Mouse (Mus musculus) hindbrain, postnatal 0 days (tissue): Measurements from ENCODE around the gene Fzd2. TPM values are rescaled to one million over a fixed set of nuclear protein-coding genes. Genes with fewer than 3 reads are reported as not detected.
A peak's percentile ranks its signal among the peaks of the same experiment; 100 is the strongest.
"Not testable (repeated sequence)": the region's sequence is repeated elsewhere in the genome, so short reads cannot be mapped to it uniquely, and the experiment has no call there.

Experiments used
- ATAC-seq: fragments of 200-750 bp; cut with Nextera tagmentation; 2 replicates; pipeline ENCODE4 v1.8.0; 2017; ENCODE audit warnings: mild to moderate bottlenecking, moderate TSS enrichment, moderate library complexity
- DNase-seq: peaks from one replicate; pipeline ENCODE4 v3.0.0-alpha.2; 2015; ENCODE audit warnings: low spot score
- H3K27ac ChIP-seq: fragments of 300-500 bp; sonication (generic); 2 replicates; pipeline ENCODE4 v1.5.1; 2014; ENCODE audit warnings: mild to moderate bottlenecking
- H3K27me3 ChIP-seq: fragments of 300-500 bp; sonication (generic); 2 replicates; pipeline ENCODE4 v1.6.1; 2014; ENCODE audit warnings: low read length, mixed read lengths; ENCODE audit not compliant: insufficient read depth
- H3K36me3 ChIP-seq: fragments of 300-500 bp; sonication (generic); 2 replicates; pipeline ENCODE4 v1.6.1; 2014; ENCODE audit warnings: low read length, mixed read lengths; ENCODE audit not compliant: insufficient read depth
- H3K4me1 ChIP-seq: fragments of 300-500 bp; sonication (generic); 2 replicates; pipeline ENCODE4 v1.6.1; 2014; ENCODE audit warnings: antibody characterized with exemption, low read length, mixed read lengths; ENCODE audit not compliant: insufficient read depth
- H3K4me2 ChIP-seq: fragments of 300-500 bp; sonication (generic); 2 replicates; pipeline ENCODE4 v1.6.1; 2014; ENCODE audit warnings: low read depth, mild to moderate bottlenecking, low read length, moderate library complexity, mixed read lengths
- H3K4me3 ChIP-seq: fragments of 300-500 bp; sonication (generic); 2 replicates; pipeline ENCODE4 v1.5.1; 2014; ENCODE audit warnings: low read length
- H3K9ac ChIP-seq: fragments of 300-500 bp; sonication (generic); replicated peaks from 2 replicates; pipeline ENCODE4 v1.6.1; 2014; ENCODE audit warnings: mild to moderate bottlenecking, low read length, moderate library complexity, mixed read lengths
- H3K9me3 ChIP-seq: fragments of 300-500 bp; sonication (generic); 2 replicates; pipeline ENCODE4 v1.6.1; 2016; ENCODE audit warnings: low read length, mixed read lengths
- CTCF ChIP-seq: IDR thresholded peaks from 2 replicates; pipeline ENCODE4 v1.5.1; 2016; ENCODE audit warnings: antibody characterized with exemption, control low read depth, low read depth
- WGBS: fragments of 180-500 bp; shearing (Covaris S2); extraction: QIAGEN DNeasy Blood & Tissue Kit; methylation state at CpG from one replicate; pipeline ENCODE4 v1.1.7; 2014; 5-methylcytosine and 5-hydroxymethylcytosine counted together
- polyA plus RNA-seq: library from polyadenylated mRNA; unstranded; fragments of >200 nt; fragmentation: Nextera tagmentation; extraction: Ambion mirVana; gene quantifications from 2 replicates; pipeline ENCODE4 v1.2.1, GENCODE M21; 2015
- total RNA-seq: library from RNA; depleted of rRNA; stranded (reverse); fragments of >200 nt; gene quantifications from 2 replicates; pipeline ENCODE4 v1.2.3, GENCODE M21; 2014

Gene Fzd2
- total and polyA plus RNA-seq, 2 experiments from 2014 or later = 6.0 to 31.7 TPM

DNA sequence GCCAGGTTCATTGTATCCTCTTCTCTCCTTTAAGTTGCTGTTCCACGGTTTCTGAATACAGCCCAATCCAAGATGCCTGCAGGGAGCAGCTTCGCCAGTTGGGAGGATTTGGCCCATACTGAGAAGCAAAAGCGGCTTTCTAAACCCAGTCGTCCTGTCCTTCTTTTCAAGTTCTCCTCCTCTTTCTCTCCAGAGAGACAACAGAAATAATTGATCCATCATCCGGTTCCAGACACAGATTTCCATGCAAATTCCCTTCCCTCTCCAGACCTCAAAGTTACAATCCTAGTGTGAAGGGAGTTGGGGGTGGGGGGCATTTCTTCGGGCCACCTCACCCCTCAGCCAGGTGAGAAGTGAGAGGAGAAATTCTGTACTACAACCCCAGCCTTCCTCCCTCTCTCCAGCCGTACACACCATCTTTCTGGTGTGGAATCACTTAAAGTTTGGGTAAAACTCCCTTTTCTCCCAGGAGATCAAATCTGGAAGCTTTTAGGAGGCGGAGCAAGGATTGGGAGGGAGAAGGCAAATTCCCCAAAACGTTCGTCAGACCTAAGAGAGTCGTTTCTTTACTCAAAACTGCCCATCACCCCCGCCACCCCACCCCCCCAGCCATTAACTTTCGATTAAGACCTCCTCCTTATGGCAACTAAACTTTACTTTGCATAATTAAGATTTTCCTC lies 1.2 kb upstream of the Fzd2 start:
- no peak for TF ChIP-seq CTCF
- 1% methylated on average over 13 of the region's 13 CpGs for WGBS
- peak; percentile 52 for DNase-seq

DNA sequence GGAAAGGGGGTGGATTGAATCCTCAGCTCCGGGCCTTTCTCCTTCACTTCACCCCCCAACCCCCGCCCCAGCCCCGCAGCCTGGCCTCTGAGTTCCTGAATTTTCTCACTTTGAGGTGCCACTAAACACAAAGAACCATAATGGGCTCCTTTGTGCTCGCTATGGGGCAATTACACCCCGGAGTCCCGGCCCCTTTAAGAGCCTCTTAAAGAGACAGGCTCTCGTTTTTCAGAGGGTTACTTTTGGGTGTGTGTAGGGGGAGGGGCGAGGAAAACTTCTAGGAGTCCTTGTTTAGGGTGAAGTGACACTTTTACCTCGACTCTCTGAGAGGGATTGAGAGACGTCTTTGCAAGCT lies 723 bp upstream of the Fzd2 start:
- no peaks in the 10 kb centered on the region for H3K27me3 ChIP-seq
- H3K36me3 ChIP-seq = no peaks in the 10 kb centered on the region
- H3K4me3 ChIP-seq = peak overlapping the region; percentile 78
- ATAC-seq (no peak), DNase-seq (peak; percentile 67)
- H3K9me3 ChIP-seq = no peaks in the 10 kb centered on the region
- H3K4me2 ChIP-seq = peak overlapping the region; percentile 77
- peak overlapping the region; percentile 82 for H3K27ac ChIP-seq
- H3K9ac ChIP-seq = peak overlapping the region; percentile 39
- peaks cover 3% of the 10 kb centered on the region; the same call in 1 of the 2 replicates for H3K4me1 ChIP-seq
- no peak for TF ChIP-seq CTCF
- WGBS = under 1% methylated on average over 10 of the region's 10 CpGs

More for the DNA sequence above, 1.2 kb upstream of the Fzd2 start:
- H3K27ac ChIP-seq = peak overlapping the region; percentile 82
- H3K4me2 ChIP-seq = peak overlapping the region; percentile 77
- ATAC-seq = no peak
- no peaks in the 10 kb centered on the region for H3K9me3 ChIP-seq
- H3K4me3 ChIP-seq = peak overlapping the region; percentile 78
- H3K36me3 ChIP-seq = no peaks in the 10 kb centered on the region
- peak overlapping the region; percentile 39 for H3K9ac ChIP-seq
- H3K4me1 ChIP-seq = peaks cover 3% of the 10 kb centered on the region; the same call in 1 of the 2 replicates
- no peaks in the 10 kb centered on the region for H3K27me3 ChIP-seq

DNA sequence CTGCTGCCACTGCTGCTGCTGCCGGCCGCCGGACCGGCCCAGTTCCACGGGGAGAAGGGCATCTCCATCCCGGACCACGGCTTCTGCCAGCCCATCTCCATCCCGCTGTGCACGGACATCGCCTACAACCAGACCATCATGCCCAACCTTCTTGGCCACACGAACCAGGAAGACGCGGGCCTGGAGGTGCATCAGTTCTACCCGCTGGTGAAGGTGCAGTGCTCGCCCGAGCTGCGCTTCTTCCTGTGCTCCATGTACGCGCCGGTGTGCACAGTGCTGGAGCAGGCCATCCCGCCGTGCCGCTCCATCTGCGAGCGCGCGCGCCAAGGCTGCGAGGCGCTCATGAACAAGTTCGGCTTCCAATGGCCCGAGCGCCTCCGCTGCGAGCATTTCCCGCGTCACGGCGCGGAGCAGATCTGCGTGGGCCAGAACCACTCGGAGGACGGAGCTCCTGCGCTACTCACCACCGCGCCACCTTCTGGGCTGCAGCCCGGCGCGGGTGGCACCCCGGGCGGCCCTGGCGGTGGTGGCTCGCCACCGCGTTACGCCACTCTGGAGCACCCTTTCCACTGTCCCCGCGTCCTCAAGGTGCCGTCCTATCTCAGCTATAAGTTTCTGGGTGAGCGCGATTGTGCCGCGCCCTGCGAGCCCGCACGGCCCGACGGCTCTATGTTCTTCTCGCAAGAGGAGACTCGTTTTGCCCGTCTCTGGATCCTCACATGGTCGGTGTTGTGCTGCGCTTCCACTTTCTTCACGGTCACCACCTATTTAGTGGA lies 769 bp downstream of the Fzd2 start:
- WGBS = under 1% methylated on average over 74 of the region's 74 CpGs
- H3K4me2 ChIP-seq = peak overlapping the region; percentile 77
- peak overlapping the region; percentile 82 for H3K27ac ChIP-seq

DNA sequence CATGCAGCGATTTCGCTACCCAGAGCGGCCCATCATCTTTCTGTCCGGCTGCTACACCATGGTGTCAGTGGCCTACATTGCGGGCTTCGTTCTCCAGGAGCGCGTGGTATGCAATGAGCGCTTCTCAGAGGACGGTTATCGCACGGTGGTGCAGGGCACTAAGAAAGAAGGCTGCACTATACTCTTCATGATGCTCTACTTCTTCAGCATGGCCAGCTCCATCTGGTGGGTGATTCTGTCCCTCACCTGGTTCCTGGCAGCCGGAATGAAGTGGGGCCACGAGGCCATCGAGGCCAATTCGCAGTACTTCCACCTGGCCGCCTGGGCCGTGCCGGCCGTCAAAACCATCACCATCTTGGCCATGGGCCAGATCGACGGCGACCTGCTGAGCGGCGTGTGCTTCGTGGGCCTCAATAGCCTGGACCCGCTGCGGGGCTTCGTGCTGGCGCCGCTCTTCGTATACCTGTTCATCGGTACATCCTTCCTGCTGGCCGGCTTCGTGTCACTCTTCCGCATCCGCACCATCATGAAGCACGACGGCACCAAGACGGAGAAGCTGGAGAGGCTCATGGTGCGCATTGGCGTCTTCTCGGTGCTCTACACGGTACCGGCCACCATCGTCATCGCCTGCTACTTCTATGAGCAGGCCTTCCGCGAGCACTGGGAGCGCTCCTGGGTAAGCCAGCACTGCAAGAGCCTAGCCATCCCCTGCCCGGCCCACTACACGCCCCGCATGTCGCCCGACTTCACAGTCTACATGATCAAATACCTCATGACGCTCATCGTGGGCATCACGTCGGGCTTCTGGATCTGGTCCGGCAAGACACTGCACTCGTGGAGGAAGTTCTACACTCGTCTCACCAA lies 1.6 kb downstream of the Fzd2 start:
- Histone ChIP-seq H3K36me3 (no peaks in the 10 kb centered on the region), H3K4me2 (peak overlapping the region; percentile 77), H3K27ac (peak overlapping the region; percentile 82; the same call in 1 of the 2 replicates), H3K9ac (peak overlapping the region; percentile 65), H3K4me1 (peaks cover 3% of the 10 kb centered on the region; the same call in 1 of the 2 replicates), H3K27me3 (no peaks in the 10 kb centered on the region), H3K9me3 (no peaks in the 10 kb centered on the region), H3K4me3 (peak overlapping the region; percentile 78)
- peak; percentile 47 for DNase-seq
- no peak for ATAC-seq
- 1% methylated on average over 62 of the region's 62 CpGs for WGBS
- peak; percentile 47 for TF ChIP-seq CTCF

More for the DNA sequence above, 769 bp downstream of the Fzd2 start:
- no peak for TF ChIP-seq CTCF
- H3K9me3 ChIP-seq = no peaks in the 10 kb centered on the region
- peak overlapping the region; percentile 78 for H3K4me3 ChIP-seq
- H3K27me3 ChIP-seq = no peaks in the 10 kb centered on the region
- H3K36me3 ChIP-seq = no peaks in the 10 kb centered on the region
- ATAC-seq = peak; percentile 34
- peaks cover 3% of the 10 kb centered on the region; the same call in 1 of the 2 replicates for H3K4me1 ChIP-seq
- H3K9ac ChIP-seq = peak overlapping the region; percentile 65
- DNase-seq = peak; percentile 63

DNA sequence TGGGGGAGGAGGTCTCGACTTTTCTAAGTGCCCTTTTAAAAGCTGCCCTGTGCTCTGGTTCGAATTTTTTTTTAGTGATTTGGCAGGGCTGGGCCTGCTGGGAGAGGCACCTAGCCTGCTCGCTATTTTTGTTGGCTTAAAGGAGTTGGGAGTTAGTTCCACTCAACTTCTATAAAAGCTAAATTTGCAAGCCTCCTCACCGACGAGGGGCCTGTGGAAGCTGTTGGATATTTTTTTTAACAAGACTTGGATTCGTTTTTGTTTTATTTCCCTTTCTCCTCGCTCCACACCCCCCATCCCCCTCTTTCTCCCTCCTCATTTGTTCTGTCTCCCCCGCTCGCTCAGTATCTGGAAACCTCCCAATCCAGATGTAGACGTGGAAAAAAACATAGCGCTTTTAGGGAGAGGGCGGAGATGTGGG lies 2.6 kb downstream of the Fzd2 start:
- ATAC-seq (no peak), DNase-seq (no peak)
- peak overlapping the region; percentile 35; the same call in 1 of the 2 replicates for H3K9ac ChIP-seq
- no peaks in the 10 kb centered on the region for H3K9me3 ChIP-seq
- 3% methylated on average over 12 of the region's 12 CpGs for WGBS
- TF ChIP-seq CTCF = no peak
- H3K36me3 ChIP-seq = no peaks in the 10 kb centered on the region
- peaks cover 3% of the 10 kb centered on the region; the same call in 1 of the 2 replicates for H3K4me1 ChIP-seq
- H3K4me2 ChIP-seq = peak overlapping the region; percentile 77
- no peaks in the 10 kb centered on the region for H3K27me3 ChIP-seq
- peak overlapping the region; percentile 78 for H3K4me3 ChIP-seq
- H3K27ac ChIP-seq = no peak overlapping the region

DNA sequence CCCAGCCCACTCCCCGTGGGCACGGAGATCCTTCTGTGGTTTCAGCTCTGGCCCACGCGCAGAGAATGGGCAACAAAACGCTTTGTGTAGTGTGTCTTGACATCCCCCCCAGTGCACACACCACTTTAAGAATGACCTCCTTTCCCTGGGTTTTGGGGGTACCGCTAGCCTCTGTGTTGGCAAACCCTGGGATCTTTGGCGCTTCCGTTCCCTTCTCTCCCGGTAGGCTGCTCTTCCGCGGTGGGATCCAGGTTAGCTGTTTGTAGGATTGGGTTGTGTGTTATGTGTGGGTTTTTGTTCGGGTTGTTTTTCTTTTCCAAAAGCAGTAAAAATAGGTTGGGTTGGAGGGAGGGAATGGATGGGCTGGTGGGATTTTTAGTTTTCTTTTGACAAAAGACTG lies 3.0 kb downstream of the Fzd2 start:
- not testable (repeated sequence) for H3K9me3 ChIP-seq, H3K36me3 ChIP-seq, H3K27ac ChIP-seq, H3K27me3 ChIP-seq, DNase-seq, ATAC-seq, H3K4me1 ChIP-seq
- WGBS = 4% methylated on average over 12 of the region's 12 CpGs
- peak overlapping the region; percentile 78 for H3K4me3 ChIP-seq
- peak overlapping the region; percentile 77 for H3K4me2 ChIP-seq
- peak overlapping the region; percentile 35; the same call in 1 of the 2 replicates for H3K9ac ChIP-seq
